Mouse (Mus musculus): ENCODE results near the gene B4galt2. TPM values are rescaled to one million over a fixed set of nuclear protein-coding genes. Genes with fewer than 3 reads are reported as not detected.

The B4galt2 gene
- polyA plus RNA-seq, 1 experiment from 2014 or later = 31.8 TPM

- H3K4me3 ChIP-seq (ENCODE audit: low read depth, low read length) = no peak overlapping the region
- no peak overlapping the region for H3K9ac ChIP-seq
- peaks cover 16% of the 10 kb centered on the region for H3K4me1 ChIP-seq (ENCODE audit: insufficient read depth)
- ATAC-seq (ENCODE audit: insufficient read depth) (no peak), DNase-seq (no peak)
- no peaks in the 10 kb centered on the region for H3K9me3 ChIP-seq (ENCODE audit: low read depth, low read length)
- no peak overlapping the region for H3K27ac ChIP-seq (ENCODE audit: low read depth)
- H3K4me2 ChIP-seq = no peak overlapping the region
- WGBS = 74% methylated on average over 8 of the region's 8 CpGs
- H3K36me3 ChIP-seq (ENCODE audit: insufficient read depth) = peaks cover 57% of the 10 kb centered on the region
- no peak for TF ChIP-seq CTCF (IDR thresholded peaks at IDR 0.05; ENCODE audit: low read depth)
- no peaks in the 10 kb centered on the region for H3K27me3 ChIP-seq (ENCODE audit: insufficient read depth, low read length)
Observed at GRCm38 (mm10) chr4:117908834-117909453, 25.7 kb upstream of the B4galt2 start.

DNA sequence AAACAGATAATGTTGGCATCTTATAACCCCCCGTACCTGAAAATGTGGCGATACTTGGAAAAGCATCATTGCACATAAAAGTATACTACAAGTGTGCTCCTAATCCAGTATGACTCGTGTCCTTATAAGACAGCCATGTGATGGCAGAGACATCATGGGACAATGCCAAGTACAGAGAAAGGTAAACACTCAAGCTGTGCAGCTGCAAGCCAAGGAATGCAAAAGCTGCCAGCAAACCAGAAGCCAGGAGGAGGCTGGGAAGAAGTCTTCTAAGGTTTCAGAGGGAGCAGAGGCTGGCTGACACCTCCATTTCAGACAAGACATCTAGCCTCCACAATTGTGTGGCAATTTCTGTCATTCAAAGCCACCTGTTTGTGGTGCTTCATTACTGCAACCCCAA is 22.9 kb upstream of the B4galt2 start:
- Histone ChIP-seq H3K4me3 (ENCODE audit: low read depth, low read length) (no peak overlapping the region), H3K27me3 (ENCODE audit: insufficient read depth, low read length) (no peaks in the 10 kb centered on the region), H3K4me2 (no peak overlapping the region), H3K4me1 (ENCODE audit: insufficient read depth) (0 out of 2 replicates have a peak, but pooled peaks cover 3% of the 10 kb centered on the region), H3K36me3 (ENCODE audit: insufficient read depth) (peaks cover 73% of the 10 kb centered on the region), H3K9me3 (ENCODE audit: low read depth, low read length) (no peaks in the 10 kb centered on the region), H3K27ac (ENCODE audit: low read depth) (0 out of 2 replicates have a peak overlapping the region, but pooled peaks have one; percentile 12), H3K9ac (no peak overlapping the region)
- ATAC-seq (ENCODE audit: insufficient read depth) (peak; percentile 63), DNase-seq (peak; percentile 69)
- 55% methylated on average over 3 of the region's 3 CpGs for WGBS
- no peak for TF ChIP-seq CTCF (IDR thresholded peaks at IDR 0.05; ENCODE audit: low read depth)

GRCm38 (mm10) chr4:117904761-117905160 is 21.5 kb upstream of the B4galt2 start:
- no peak for TF ChIP-seq CTCF (IDR thresholded peaks at IDR 0.05; ENCODE audit: low read depth)
- H3K9me3 ChIP-seq (ENCODE audit: low read depth, low read length) = no peaks in the 10 kb centered on the region
- no peak overlapping the region for H3K4me2 ChIP-seq
- H3K4me3 ChIP-seq (ENCODE audit: low read depth, low read length) = no peak overlapping the region
- 0 out of 2 replicates have a peak, but pooled peaks cover 3% of the 10 kb centered on the region for H3K4me1 ChIP-seq (ENCODE audit: insufficient read depth)
- H3K36me3 ChIP-seq (ENCODE audit: insufficient read depth) = peaks cover 77% of the 10 kb centered on the region
- no peak overlapping the region for H3K27ac ChIP-seq (ENCODE audit: low read depth)
- DNase-seq (no peak), ATAC-seq (ENCODE audit: insufficient read depth) (no peak)
- no peaks in the 10 kb centered on the region for H3K27me3 ChIP-seq (ENCODE audit: insufficient read depth, low read length)
- H3K9ac ChIP-seq = no peak overlapping the region
- 87% methylated on average over 8 of the region's 8 CpGs for WGBS

DNA sequence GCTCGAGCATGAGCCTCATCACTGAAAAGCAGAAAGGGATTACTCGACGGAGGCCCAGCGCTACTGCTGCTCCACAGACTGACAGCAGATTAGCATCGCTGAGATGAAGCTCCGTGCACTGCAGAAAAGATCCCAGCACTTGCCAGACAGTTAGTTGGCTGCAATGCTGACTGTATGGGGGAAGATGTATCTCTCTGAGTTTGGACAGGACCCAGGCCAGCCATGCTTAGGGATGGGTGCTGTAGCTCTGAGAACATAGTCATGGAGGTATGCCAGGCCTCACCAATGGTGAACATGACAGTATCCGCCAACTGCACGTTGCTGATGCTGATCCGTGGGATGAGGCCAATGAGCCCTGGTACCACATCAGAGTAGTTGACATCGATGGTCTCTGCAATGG is 20.8 kb upstream of the B4galt2 start:
- 85% methylated on average over 10 of the region's 10 CpGs for WGBS
- Histone ChIP-seq H3K27me3 (ENCODE audit: insufficient read depth, low read length) (no peaks in the 10 kb centered on the region), H3K4me1 (ENCODE audit: insufficient read depth) (0 out of 2 replicates have a peak, but pooled peaks cover 3% of the 10 kb centered on the region), H3K9ac (no peak overlapping the region), H3K4me2 (no peak overlapping the region), H3K27ac (ENCODE audit: low read depth) (no peak overlapping the region), H3K4me3 (ENCODE audit: low read depth, low read length) (no peak overlapping the region), H3K9me3 (ENCODE audit: low read depth, low read length) (no peaks in the 10 kb centered on the region), H3K36me3 (ENCODE audit: insufficient read depth) (peaks cover 83% of the 10 kb centered on the region)
- DNase-seq (no peak), ATAC-seq (ENCODE audit: insufficient read depth) (no peak)
- no peak for TF ChIP-seq CTCF (IDR thresholded peaks at IDR 0.05; ENCODE audit: low read depth)

DNA sequence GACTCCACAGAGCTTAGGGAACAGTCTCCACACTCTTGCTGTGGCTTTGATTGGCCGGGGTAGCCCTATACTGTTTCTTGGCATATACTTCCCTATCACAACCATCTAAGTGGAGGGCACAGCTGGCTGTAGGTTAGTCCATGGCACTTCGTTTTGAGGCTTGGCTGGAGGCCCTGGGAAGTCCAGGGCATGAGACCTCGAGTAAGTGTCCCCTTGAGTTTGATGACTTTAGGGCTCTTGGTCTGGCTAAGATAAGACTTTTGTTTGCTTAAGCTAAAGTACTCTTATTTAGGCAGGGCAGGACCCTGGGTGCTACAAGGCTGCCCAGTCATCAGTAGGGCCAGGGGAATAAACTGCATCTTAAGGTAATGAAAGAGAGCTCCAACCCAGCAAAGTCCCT is 14.8 kb upstream of the B4galt2 start:
- Histone ChIP-seq H3K4me1 (ENCODE audit: insufficient read depth) (no peaks in the 10 kb centered on the region), H3K27me3 (ENCODE audit: insufficient read depth, low read length) (no peaks in the 10 kb centered on the region), H3K27ac (ENCODE audit: low read depth) (no peak overlapping the region), H3K4me3 (ENCODE audit: low read depth, low read length) (no peak overlapping the region), H3K9me3 (ENCODE audit: low read depth, low read length) (no peaks in the 10 kb centered on the region), H3K4me2 (no peak overlapping the region), H3K36me3 (ENCODE audit: insufficient read depth) (peaks cover 84% of the 10 kb centered on the region), H3K9ac (no peak overlapping the region)
- TF ChIP-seq CTCF (IDR thresholded peaks at IDR 0.05; ENCODE audit: low read depth) = no peak
- DNase-seq = no peak
- no peak for ATAC-seq (ENCODE audit: insufficient read depth)
- 73% methylated on average over 3 of the region's 3 CpGs for WGBS

DNA sequence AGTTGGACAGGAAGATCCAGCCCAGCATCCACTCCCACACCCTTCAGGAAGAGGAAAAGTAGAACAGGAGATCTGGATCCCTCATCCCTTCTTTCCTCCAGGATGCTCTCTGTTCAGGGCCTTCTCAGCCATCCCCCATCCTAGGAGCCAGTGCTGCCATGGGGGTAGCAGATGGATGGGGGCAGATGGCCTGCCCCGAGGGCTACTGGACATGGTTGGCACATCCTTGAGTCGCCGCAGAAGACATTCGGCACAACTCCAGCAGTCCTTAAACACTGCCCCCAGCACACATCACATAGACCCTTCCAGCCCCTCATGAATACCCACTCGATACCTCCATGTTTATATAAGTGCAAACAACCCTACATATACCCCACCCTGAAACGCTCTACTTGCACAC is 12.7 kb upstream of the B4galt2 start:
- Histone ChIP-seq H3K9me3 (ENCODE audit: low read depth, low read length) (no peaks in the 10 kb centered on the region), H3K9ac (no peak overlapping the region), H3K27me3 (ENCODE audit: insufficient read depth, low read length) (no peaks in the 10 kb centered on the region), H3K36me3 (ENCODE audit: insufficient read depth) (peaks cover 63% of the 10 kb centered on the region), H3K4me2 (no peak overlapping the region), H3K27ac (ENCODE audit: low read depth) (no peak overlapping the region), H3K4me1 (ENCODE audit: insufficient read depth) (no peaks in the 10 kb centered on the region), H3K4me3 (ENCODE audit: low read depth, low read length) (no peak overlapping the region)
- no peak for TF ChIP-seq CTCF (IDR thresholded peaks at IDR 0.05; ENCODE audit: low read depth)
- DNase-seq (no peak), ATAC-seq (ENCODE audit: insufficient read depth) (no peak)
- 95% methylated on average over 6 of the region's 6 CpGs for WGBS

DNA sequence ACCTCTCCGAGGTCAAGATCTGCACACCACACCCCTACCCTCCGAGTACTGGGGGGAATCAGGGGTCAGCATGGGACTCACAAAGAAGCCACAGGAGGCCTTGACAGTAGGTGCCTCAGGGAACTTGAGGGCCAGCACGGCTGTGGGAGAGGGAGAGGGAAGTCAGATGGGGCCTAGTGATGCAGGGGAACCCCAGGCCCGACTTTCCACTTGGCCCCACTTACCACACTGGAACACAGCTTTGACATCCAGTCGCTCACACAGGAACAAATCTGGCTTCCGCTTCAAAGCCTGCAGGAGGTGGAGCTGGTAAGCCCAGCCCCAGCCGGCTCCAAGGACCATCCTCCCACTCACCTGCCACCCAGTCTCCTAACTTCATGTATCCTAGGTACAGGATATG is 12.1 kb upstream of the B4galt2 start:
- H3K4me3 ChIP-seq (ENCODE audit: low read depth, low read length) = no peak overlapping the region
- no peaks in the 10 kb centered on the region for H3K9me3 ChIP-seq (ENCODE audit: low read depth, low read length)
- ATAC-seq (ENCODE audit: insufficient read depth) (no peak), DNase-seq (no peak)
- no peak overlapping the region for H3K9ac ChIP-seq
- no peak overlapping the region for H3K4me2 ChIP-seq
- H3K36me3 ChIP-seq (ENCODE audit: insufficient read depth) = peaks cover 56% of the 10 kb centered on the region
- no peaks in the 10 kb centered on the region for H3K4me1 ChIP-seq (ENCODE audit: insufficient read depth)
- H3K27me3 ChIP-seq (ENCODE audit: insufficient read depth, low read length) = no peaks in the 10 kb centered on the region
- no peak for TF ChIP-seq CTCF (IDR thresholded peaks at IDR 0.05; ENCODE audit: low read depth)
- WGBS = 81% methylated on average over 7 of the region's 7 CpGs
- no peak overlapping the region for H3K27ac ChIP-seq (ENCODE audit: low read depth)

Data from lung, embryonic 14.5 days (tissue).